Mouse (Mus musculus): Measurements from ENCODE around the gene 1520401A03Rik. TPM values are rescaled to one million over a fixed set of nuclear protein-coding genes. Genes with fewer than 3 reads are reported as not detected.

The 1520401A03Rik gene
- polyA plus RNA-seq, 1 experiment from 2014 or later: 0.27 TPM

DNA sequence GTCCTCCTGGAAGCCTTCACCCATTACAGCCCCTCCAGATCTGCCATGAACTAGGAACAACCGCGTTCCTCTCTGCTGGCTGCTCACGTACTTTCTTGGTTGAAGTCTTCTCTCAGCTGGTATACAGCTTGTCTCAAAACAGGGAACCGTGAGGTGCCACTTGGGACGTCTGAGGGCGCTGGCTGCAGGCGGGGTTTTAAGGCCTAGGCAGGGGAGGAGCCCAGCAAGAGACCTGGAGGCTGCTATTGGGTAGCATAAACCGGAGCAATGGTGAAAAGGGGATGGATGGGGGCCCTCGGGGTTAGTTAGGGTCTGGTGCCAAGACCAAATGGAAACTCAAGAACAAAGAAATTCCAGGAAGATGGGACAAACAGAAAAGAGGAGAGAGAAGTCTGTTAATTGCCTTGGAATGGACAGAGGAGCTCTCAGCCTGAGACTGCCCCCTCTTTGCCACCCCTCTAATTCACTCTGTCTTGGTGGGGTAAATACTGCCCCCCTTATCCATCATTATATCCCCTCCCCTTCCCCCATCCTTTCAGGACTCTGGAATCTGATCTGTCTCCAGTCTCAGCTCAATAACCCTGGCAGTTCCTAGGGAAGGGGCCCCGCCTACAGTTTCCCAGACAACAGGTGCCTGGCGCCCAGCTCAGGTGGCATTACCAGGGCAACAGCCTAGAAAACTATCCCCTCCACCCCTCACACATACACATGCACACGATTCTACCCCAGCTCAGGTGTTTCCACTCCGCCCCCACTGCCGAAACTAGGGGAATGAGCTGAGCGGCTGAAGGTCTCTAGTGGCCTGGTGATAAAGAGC is 38.5 kb downstream of the 1520401A03Rik start, which contains the start of gene Cldn9:
Gene Cldn9, minus strand, starts transcription at position 171 of the 817 bp plus-strand sequence.
- peaks cover 24% of the 10 kb centered on the region for H3K4me1 ChIP-seq (replicated peaks)
- peaks cover 59% of the 10 kb centered on the region for H3K27me3 ChIP-seq
- no peak within 1 kb of the TSS for H3K27ac ChIP-seq
- H3K36me3 ChIP-seq: no peaks in the 10 kb centered on the region
- 14% methylated on average over 15 of the region's 15 CpGs for WGBS
- 0 out of 2 replicates have a peak within 1 kb of the TSS, but pooled peaks have one; percentile 25 for H3K4me2 ChIP-seq
- no peaks in the 10 kb centered on the region for H3K9me3 ChIP-seq
- peak within 1 kb of the TSS; percentile 15; the same call in 1 of the 2 replicates for H3K9ac ChIP-seq
- no peak within 1 kb of the TSS; the same call in 1 of the 2 replicates for H3K4me3 ChIP-seq
- ATAC-seq (ENCODE audit: low FRiP score): peak; percentile 51; the same call in 1 of the 2 replicates

DNA sequence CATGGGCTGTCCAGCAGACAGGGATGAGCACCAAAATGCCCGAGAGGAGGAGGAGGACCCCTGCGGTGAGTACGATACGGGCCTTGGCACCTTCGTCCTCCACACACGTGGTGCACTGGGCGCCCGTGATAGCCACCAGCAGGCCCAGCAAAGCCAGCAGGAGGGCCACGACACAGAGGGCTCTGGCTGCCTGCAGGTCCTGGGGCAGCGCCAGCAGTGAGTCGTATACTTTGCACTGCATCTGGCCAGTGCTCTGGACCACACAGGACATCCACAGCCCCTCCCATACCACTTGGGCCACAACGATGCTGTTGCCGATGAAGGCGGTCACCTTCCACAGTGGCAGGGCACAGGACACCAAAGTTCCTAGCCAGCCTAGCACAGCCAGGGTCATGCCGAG is 39.4 kb downstream of the 1520401A03Rik start:
- H3K36me3 ChIP-seq: no peaks in the 10 kb centered on the region
- WGBS: 24% methylated on average over 15 of the region's 15 CpGs

DNA sequence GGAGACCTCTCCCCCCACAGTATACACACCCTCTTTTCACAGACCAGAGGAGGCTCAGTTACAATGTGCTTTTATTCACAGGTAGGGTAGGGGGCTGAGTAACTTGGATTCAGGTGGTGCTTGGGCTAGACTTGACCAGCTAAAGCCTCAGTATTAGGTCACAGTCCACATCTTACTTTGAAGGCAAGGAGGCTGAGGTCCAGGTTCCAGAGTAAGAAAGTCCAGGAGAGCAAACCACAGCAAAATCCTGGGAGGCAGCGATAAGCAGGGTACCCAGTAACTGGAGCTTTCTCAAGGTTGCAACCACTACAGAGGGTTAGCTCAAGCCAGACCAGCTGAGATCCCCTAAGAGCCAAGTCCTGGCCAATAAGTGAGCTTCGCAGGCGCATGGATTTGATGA is 40.1 kb downstream of the 1520401A03Rik start:
- Histone ChIP-seq H3K36me3 (no peaks in the 10 kb centered on the region), H3K4me3 (no peak overlapping the region), H3K27ac (no peak overlapping the region), H3K4me2 (no peak overlapping the region), H3K9me3 (no peaks in the 10 kb centered on the region), H3K27me3 (peaks cover 75% of the 10 kb centered on the region), H3K4me1 (replicated peaks) (peaks cover 25% of the 10 kb centered on the region), H3K9ac (no peak overlapping the region)
- 73% methylated on average over 3 of the region's 3 CpGs for WGBS
- no peak for ATAC-seq (ENCODE audit: low FRiP score)

More for the DNA sequence above, 39.4 kb downstream of the 1520401A03Rik start:
- 0 out of 2 replicates have a peak overlapping the region, but pooled peaks have one; percentile 25 for H3K4me2 ChIP-seq
- no peak overlapping the region; the same call in 1 of the 2 replicates for H3K4me3 ChIP-seq
- peaks cover 24% of the 10 kb centered on the region for H3K4me1 ChIP-seq (replicated peaks)
- ATAC-seq (ENCODE audit: low FRiP score): no peak
- H3K27ac ChIP-seq: no peak overlapping the region
- H3K9ac ChIP-seq: peak overlapping the region; percentile 15; the same call in 1 of the 2 replicates
- peaks cover 68% of the 10 kb centered on the region for H3K27me3 ChIP-seq
- no peaks in the 10 kb centered on the region for H3K9me3 ChIP-seq

DNA sequence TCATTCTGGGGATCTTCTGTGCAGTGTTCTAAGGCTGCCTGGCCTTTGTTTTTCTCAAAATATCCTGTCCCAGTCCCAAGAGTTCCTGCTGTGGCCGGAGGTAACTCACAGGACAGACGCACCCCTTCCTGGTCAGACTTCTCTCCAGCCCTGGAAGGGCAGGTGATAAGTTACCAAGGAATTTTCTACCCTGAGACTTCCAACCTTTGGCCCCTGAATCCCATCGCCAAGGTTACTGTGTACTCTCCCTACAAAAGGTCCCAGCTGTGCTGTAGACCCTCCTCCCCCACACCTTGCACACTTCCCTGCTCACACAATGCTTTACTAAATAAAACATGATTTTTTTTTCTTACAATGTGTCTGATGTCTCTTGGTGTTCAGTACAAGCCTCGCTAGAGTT is 40.5 kb downstream of the 1520401A03Rik start:
- H3K4me3 ChIP-seq: no peak overlapping the region
- 71% methylated on average over 4 of the region's 4 CpGs for WGBS

DNA sequence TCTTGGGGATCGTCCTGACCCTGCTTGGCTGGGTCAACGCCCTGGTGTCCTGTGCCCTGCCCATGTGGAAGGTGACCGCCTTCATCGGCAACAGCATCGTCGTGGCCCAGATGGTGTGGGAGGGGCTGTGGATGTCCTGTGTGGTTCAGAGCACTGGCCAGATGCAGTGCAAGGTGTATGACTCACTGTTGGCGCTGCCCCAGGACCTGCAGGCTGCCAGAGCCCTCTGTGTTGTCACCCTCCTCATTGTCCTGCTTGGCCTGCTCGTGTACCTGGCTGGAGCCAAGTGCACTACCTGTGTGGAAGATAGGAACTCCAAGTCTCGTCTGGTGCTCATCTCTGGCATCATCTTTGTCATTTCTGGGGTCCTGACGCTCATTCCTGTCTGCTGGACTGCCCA is 41.5 kb downstream of the 1520401A03Rik start:
- no peak for ATAC-seq (ENCODE audit: low FRiP score)
- Histone ChIP-seq H3K9ac (no peak overlapping the region), H3K4me3 (no peak overlapping the region), H3K27me3 (peaks cover 88% of the 10 kb centered on the region), H3K27ac (no peak overlapping the region), H3K9me3 (no peaks in the 10 kb centered on the region), H3K4me1 (replicated peaks) (peaks cover 40% of the 10 kb centered on the region), H3K36me3 (no peaks in the 10 kb centered on the region), H3K4me2 (no peak overlapping the region)
- WGBS: 77% methylated on average over 10 of the region's 10 CpGs

More for the DNA sequence above, 40.5 kb downstream of the 1520401A03Rik start:
- Histone ChIP-seq H3K9me3 (no peaks in the 10 kb centered on the region), H3K27ac (no peak overlapping the region), H3K36me3 (no peaks in the 10 kb centered on the region), H3K9ac (0 out of 2 replicates have a peak overlapping the region, but pooled peaks have one; percentile 13), H3K4me1 (replicated peaks) (peaks cover 30% of the 10 kb centered on the region), H3K4me2 (no peak overlapping the region), H3K27me3 (peaks cover 78% of the 10 kb centered on the region)
- ATAC-seq (ENCODE audit: low FRiP score): no peak

DNA sequence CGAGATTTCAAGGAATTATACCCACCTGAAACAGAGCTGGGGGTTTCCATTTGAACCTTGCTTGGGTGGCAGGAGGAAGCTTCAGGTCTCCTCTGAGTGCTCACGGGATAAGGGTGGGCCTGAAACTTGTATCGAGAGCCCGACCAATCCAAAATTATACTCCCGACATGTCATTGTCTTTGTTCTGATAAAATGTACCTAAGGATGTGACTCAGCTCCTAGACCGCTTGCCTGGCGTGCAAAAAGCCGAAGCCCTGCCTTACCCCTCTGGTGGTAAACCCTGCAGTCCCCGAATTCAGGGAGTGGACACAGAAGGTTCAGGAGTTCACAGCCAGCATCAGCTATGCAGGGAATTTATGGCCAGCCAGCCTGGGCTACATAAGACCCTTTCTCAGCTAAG is 42.2 kb downstream of the 1520401A03Rik start:
- ATAC-seq (ENCODE audit: low FRiP score): no peak
- peaks cover 47% of the 10 kb centered on the region for H3K4me1 ChIP-seq (replicated peaks)
- H3K4me3 ChIP-seq: no peak overlapping the region
- H3K9me3 ChIP-seq: no peaks in the 10 kb centered on the region
- peaks cover 94% of the 10 kb centered on the region for H3K27me3 ChIP-seq
- H3K36me3 ChIP-seq: no peaks in the 10 kb centered on the region
- WGBS: 78% methylated on average over 9 of the region's 9 CpGs
- H3K27ac ChIP-seq: no peak overlapping the region
- H3K4me2 ChIP-seq: no peak overlapping the region
- H3K9ac ChIP-seq: no peak overlapping the region

DNA sequence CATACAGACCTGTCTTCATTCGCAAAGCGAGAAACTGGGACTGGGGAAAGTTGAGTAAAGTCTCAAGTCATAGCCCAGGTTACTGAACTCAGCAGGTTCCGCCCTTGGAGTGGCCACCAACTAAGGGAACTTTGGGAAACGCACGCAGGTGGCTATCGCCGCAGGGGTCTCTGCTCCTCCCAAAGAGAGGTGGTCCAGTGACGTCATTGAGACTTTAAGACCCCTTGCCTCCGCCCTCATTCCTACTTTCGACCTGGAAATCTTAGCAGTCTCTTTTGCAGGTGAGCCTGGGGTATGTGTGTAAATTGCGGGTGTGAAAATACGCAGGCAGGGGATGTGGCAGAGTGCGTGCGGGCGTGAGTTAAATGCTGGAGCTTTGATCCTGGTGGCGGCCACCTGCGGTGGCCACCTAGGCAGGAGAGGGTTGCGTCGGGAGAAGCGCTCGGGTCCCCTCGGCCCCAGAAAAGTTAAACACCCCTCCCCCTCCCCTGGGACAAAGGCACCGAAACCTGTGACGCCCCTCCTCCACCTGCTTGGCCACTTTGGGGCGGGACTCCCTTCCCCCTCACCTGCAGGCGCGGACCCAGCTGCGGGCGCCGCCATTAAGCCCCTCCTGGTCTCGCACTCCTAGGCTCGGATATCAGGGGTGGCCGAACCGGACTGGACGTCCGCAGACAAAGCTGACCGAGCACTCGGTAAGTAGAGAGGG is 43.3 kb downstream of the 1520401A03Rik start, which contains the start of gene Cldn6:
Gene Cldn6, plus strand, starts transcription at position 123 of the 709 bp plus-strand sequence.
- Histone ChIP-seq H3K36me3 (no peaks in the 10 kb centered on the region), H3K9ac (no peak within 1 kb of the TSS), H3K27ac (no peak within 1 kb of the TSS), H3K9me3 (no peaks in the 10 kb centered on the region), H3K4me3 (peak within 1 kb of the TSS; percentile 5), H3K4me1 (replicated peaks) (peaks cover 55% of the 10 kb centered on the region), H3K27me3 (peaks cover 98% of the 10 kb centered on the region), H3K4me2 (peak within 1 kb of the TSS; percentile 32)
- WGBS: 2% methylated on average over 38 of the region's 38 CpGs
- no peak for ATAC-seq (ENCODE audit: low FRiP score)

DNA sequence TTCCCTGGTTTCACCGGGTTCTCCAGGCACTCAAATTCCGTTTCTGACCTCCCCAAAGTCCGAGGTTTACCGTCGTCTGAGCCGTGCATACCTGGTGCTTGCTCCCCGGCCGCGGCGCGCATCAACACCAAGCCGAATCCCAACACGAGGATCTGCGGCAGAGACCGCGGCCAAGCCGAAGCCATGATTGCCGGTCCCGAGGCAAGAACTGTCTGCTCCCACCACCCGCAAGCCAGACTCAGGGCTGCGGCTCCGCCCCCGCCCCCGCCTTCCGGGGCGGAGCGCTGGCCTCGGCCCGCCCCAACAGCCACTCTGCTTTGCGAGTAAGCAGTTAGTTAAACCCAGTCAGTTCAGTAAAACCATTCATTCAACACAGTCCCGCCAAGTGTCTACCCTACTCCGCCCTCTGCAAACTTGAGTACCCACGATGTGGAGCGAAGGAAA is 45.3 kb downstream of the 1520401A03Rik start, which contains the start of gene Tnfrsf12a:
Gene Tnfrsf12a, minus strand, starts transcription at position 233 of the 444 bp plus-strand sequence.
- Histone ChIP-seq H3K4me3 (peak within 1 kb of the TSS; percentile 47), H3K27me3 (peaks cover 77% of the 10 kb centered on the region), H3K4me1 (replicated peaks) (peaks cover 50% of the 10 kb centered on the region), H3K4me2 (peak within 1 kb of the TSS; percentile 84), H3K27ac (no peak within 1 kb of the TSS), H3K9ac (peak within 1 kb of the TSS; percentile 65), H3K36me3 (no peaks in the 10 kb centered on the region), H3K9me3 (no peaks in the 10 kb centered on the region)
- 0 out of 2 replicates have a peak, but pooled peaks have one; percentile 3 for ATAC-seq (ENCODE audit: low FRiP score)
- under 1% methylated on average over 34 of the region's 34 CpGs for WGBS

DNA sequence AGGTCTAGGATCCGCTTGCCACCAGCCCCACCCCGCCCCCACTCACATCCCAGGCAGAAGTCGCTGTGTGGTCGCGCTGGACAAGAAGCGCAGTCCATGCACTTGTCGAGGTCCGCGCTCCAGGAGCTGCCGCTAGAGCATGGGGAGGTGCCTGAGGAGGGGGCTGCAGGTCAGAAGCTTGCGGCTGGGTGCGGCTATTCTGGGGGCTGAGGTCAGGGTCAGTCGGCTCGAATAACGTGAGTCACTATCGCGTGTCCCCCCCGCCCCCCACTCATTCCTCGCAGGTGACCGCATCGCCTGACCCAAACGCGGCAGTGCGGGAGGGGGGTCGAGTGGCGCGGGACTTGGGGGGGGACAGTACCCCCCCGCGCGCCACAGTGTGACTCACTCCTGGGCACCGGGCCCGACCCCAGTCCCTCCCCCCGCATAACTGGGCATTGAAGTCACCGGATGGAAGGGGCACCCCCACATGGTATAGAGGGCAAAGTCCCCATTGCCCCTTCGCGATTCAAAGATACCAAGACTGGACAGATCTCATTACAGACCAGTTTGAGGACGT is 46.0 kb downstream of the 1520401A03Rik start:
- Histone ChIP-seq H3K9me3 (no peaks in the 10 kb centered on the region), H3K36me3 (no peaks in the 10 kb centered on the region), H3K9ac (peak overlapping the region; percentile 65), H3K27me3 (peaks cover 70% of the 10 kb centered on the region), H3K4me1 (replicated peaks) (peaks cover 55% of the 10 kb centered on the region), H3K4me2 (peak overlapping the region; percentile 84), H3K27ac (no peak overlapping the region), H3K4me3 (peak overlapping the region; percentile 47)
- 1% methylated on average over 37 of the region's 37 CpGs for WGBS
- no peak for ATAC-seq (ENCODE audit: low FRiP score)

DNA sequence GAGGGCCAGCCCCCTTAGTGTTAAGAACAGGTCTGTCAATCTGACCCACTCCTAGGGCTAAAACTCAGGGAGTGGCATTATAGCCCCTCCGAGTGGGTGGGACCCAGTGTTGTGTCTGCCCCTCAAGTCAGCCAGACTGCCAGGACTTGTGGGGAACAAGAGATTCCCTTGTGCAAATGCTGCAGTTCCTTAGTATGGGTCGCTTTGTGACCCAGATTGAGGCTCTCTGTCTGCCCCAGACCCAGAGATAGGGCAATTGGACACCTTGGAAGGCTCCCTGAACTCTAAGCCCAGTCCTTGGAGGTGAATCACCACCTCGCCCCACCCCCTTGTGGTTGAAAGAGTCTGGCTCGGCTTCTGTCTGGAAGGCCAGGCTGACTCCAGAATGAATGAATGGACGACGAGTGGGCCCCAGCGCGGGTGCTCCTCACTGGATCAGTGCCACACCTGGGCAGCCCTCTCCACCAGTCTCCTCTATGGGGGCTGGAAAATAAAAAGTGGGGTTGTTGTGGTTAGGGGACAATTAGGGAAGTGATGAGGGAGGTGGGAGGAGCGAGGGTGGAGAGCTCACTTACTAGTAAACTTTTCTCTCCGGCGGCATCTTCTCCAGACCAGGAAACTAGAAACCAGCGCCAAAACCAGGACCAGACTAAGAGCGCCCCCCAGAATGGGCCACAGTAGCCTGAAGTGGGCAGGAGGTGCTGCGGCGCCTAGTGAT is 46.9 kb downstream of the 1520401A03Rik start:
- Histone ChIP-seq H3K9me3 (no peaks in the 10 kb centered on the region), H3K4me3 (peak overlapping the region; percentile 47), H3K4me2 (peak overlapping the region; percentile 84), H3K27me3 (peaks cover 62% of the 10 kb centered on the region), H3K9ac (peak overlapping the region; percentile 65; the same call in 1 of the 2 replicates), H3K36me3 (no peaks in the 10 kb centered on the region), H3K4me1 (replicated peaks) (peaks cover 55% of the 10 kb centered on the region), H3K27ac (no peak overlapping the region)
- no peak for ATAC-seq (ENCODE audit: low FRiP score)
- WGBS: 12% methylated on average over 15 of the region's 15 CpGs

DNA sequence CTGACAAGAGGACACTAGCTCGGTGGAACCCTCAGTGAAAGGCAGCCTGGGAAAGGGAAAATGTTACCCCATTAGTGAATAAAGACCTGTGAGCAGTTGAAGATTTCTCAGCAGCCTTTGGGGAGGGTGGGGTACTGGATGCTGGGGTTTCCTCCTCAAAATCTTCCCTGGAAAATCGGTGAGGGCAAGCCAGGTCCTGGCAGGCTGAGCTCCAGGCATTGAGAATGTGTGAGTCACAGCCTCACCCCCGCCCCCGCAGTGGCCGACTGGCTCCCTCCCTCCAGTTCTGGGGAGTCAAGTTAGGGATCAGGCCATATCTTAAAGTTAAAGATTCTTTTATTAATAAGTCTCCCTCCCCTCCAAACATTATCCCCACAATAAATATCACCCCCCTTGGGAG is 47.5 kb downstream of the 1520401A03Rik start:
- Histone ChIP-seq H3K4me1 (replicated peaks) (peaks cover 55% of the 10 kb centered on the region), H3K4me3 (peak overlapping the region; percentile 58; the same call in 1 of the 2 replicates), H3K9me3 (no peaks in the 10 kb centered on the region), H3K36me3 (peaks cover 6% of the 10 kb centered on the region), H3K4me2 (peak overlapping the region; percentile 74), H3K27ac (no peak overlapping the region), H3K27me3 (peaks cover 56% of the 10 kb centered on the region), H3K9ac (peak overlapping the region; percentile 79; the same call in 1 of the 2 replicates)
- no peak for ATAC-seq (ENCODE audit: low FRiP score)
- WGBS: 50% methylated on average over 5 of the region's 5 CpGs
